Mouse (Mus musculus): ENCODE results near the gene H2al1j.

GRCm38 (mm10) chrX:11345762-11346161 lies 18.1 kb downstream of the H2al1j start:
- TF ChIP-seq ZC3H11A (IDR thresholded peaks at IDR 0.05; ENCODE audit: low read depth, low read length) (no peak), CTCF (IDR thresholded peaks at IDR 0.05 in 2 of 3, conservative IDR thresholded peaks at IDR 0.05 in 1 of 3; ENCODE audit: control insufficient read depth in 1 of 3, insufficient read depth in 1 of 3, low read depth in 2 of 3, low read length in 3 of 3, poor library complexity in 1 of 3, severe bottlenecking in 1 of 3) (no peak), TAL1 (IDR thresholded peaks at IDR 0.05; ENCODE audit: low read length) (no peak), MYC (IDR thresholded peaks at IDR 0.05; ENCODE audit: low read depth, low read length) (no peak), JUND (IDR thresholded peaks at IDR 0.05; ENCODE audit: low read depth, low read length) (no peak), CHD1 (IDR thresholded peaks at IDR 0.05; ENCODE audit: low read depth, low read length) (no peak)
